Mouse (Mus musculus): ENCODE results near the gene Slc22a16. TPM values are rescaled to one million over a fixed set of nuclear protein-coding genes. Genes with fewer than 3 reads are reported as not detected.

The Slc22a16 gene
- polyA plus RNA-seq (2014; fragmentation: Nextera tagmentation; extraction: Ambion mirVana) = not detected in 2 replicates

DNA sequence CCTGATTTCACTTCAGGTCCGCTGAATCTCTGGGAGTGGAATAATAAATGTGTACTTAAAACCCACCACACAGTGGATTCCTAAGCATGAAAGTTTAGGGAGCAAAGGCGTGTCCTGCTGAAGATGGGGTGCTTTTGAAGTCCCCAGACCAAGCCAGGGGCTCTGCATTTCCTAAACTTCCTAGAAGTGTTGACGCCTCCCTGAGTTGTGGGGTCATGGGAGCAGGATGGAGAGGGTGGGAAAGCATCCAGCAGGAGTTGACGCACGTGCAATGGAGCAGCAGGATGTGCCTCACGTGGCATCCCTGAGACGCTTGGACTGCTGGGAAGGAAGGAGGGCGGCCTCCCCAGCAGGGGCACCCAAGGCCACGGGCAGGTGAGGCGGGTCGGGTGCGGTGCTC lies at the start of gene Slc22a16:
TSS of gene Slc22a16 (plus strand) at position 301 of the 400 bp plus-strand sequence.
- no peak within 1 kb of the TSS for H3K9ac ChIP-seq (replicated peaks; ENCODE audit: low read depth, low read length)
- H3K27ac ChIP-seq (ENCODE audit: low read depth, low read length) = no peak within 1 kb of the TSS
- no peaks in the 10 kb centered on the region for H3K4me1 ChIP-seq (ENCODE audit: control insufficient read depth, insufficient read depth, low read length)
- no peaks in the 10 kb centered on the region for H3K27me3 ChIP-seq (ENCODE audit: control insufficient read depth, insufficient read depth, low read length)
- no peaks in the 10 kb centered on the region for H3K36me3 ChIP-seq (ENCODE audit: control insufficient read depth, insufficient read depth, low read length)
- no peaks in the 10 kb centered on the region for H3K9me3 ChIP-seq (ENCODE audit: control insufficient read depth, low read length)
- ATAC-seq (ENCODE audit: low read depth) = no peak
- no peak within 1 kb of the TSS for H3K4me2 ChIP-seq (ENCODE audit: low read depth, low read length)
- WGBS = 92% methylated on average over 12 of the region's 12 CpGs
- no peak within 1 kb of the TSS for H3K4me3 ChIP-seq (ENCODE audit: low read depth, low read length)

- no peak overlapping the region for H3K9ac ChIP-seq (replicated peaks; ENCODE audit: low read depth, low read length)
- peak; percentile 70 for ATAC-seq (ENCODE audit: low read depth)
- 2% methylated on average over 12 of the region's 12 CpGs for WGBS
These were observed 48.6 kb upstream of the Slc22a16 start for GRCm38 (mm10) chr10:40521579-40521978.

DNA sequence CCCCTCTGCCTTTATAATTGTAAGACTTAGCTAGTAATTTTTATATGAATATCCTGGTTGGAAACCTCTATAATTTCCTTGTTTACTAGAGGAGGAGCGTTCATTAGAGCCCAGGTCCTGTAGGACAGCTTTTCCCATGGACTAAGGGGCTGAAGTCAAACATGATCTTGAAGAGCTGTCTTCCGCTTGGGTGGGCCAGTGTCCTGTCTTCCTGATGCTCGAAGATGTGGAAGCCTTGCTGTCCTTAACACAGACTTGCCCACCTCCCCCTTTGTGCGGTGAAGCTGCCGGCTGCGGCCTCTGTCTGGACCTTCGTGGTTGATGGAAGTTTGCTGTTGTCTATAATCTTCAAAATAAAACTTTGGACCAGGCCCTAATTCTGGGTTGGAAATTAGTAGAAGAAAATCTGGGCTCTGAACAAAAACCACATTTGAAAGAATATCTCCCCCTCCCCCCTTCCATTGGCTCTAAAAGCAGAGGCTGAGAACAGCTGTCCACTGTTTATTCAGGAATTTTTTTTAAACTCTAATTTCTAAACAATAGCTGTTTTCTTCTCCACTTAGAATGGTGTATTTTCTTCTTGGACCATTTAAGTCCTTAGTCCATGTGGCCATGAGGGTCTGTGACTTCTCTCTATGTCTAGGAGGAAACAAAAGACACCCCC lies 46.7 kb upstream of the Slc22a16 start:
- 75% methylated on average over 7 of the region's 7 CpGs for WGBS
- peaks cover 4% of the 10 kb centered on the region; the same call in 1 of the 2 replicates for H3K4me1 ChIP-seq (ENCODE audit: control insufficient read depth, insufficient read depth, low read length)
- no peak for ATAC-seq (ENCODE audit: low read depth)

More at GRCm38 (mm10) chr10:40521579-40521978, 48.6 kb upstream of the Slc22a16 start:
- H3K9me3 ChIP-seq (ENCODE audit: control insufficient read depth, low read length) = no peaks in the 10 kb centered on the region
- no peaks in the 10 kb centered on the region for H3K36me3 ChIP-seq (ENCODE audit: control insufficient read depth, insufficient read depth, low read length)
- no peak overlapping the region; the same call in 1 of the 2 replicates for H3K27ac ChIP-seq (ENCODE audit: low read depth, low read length)
- H3K4me3 ChIP-seq (ENCODE audit: low read depth, low read length) = no peak overlapping the region
- H3K4me2 ChIP-seq (ENCODE audit: low read depth, low read length) = peak overlapping the region; percentile 15; the same call in 1 of the 2 replicates
- H3K4me1 ChIP-seq (ENCODE audit: control insufficient read depth, insufficient read depth, low read length) = peaks cover 4% of the 10 kb centered on the region; the same call in 1 of the 2 replicates
- no peaks in the 10 kb centered on the region for H3K27me3 ChIP-seq (ENCODE audit: control insufficient read depth, insufficient read depth, low read length)

GRCm38 (mm10) chr10:40524032-40524806 lies 45.9 kb upstream of the Slc22a16 start:
- H3K4me1 ChIP-seq (ENCODE audit: control insufficient read depth, insufficient read depth, low read length) = peaks cover 4% of the 10 kb centered on the region; the same call in 1 of the 2 replicates
- H3K4me2 ChIP-seq (ENCODE audit: low read depth, low read length) = no peak overlapping the region
- no peak overlapping the region for H3K4me3 ChIP-seq (ENCODE audit: low read depth, low read length)
- no peak overlapping the region for H3K9ac ChIP-seq (replicated peaks; ENCODE audit: low read depth, low read length)
- no peaks in the 10 kb centered on the region for H3K27me3 ChIP-seq (ENCODE audit: control insufficient read depth, insufficient read depth, low read length)
- H3K27ac ChIP-seq (ENCODE audit: low read depth, low read length) = no peak overlapping the region
- H3K9me3 ChIP-seq (ENCODE audit: control insufficient read depth, low read length) = no peaks in the 10 kb centered on the region
- ATAC-seq (ENCODE audit: low read depth) = no peak
- H3K36me3 ChIP-seq (ENCODE audit: control insufficient read depth, insufficient read depth, low read length) = no peaks in the 10 kb centered on the region
- 56% methylated on average over 9 of the region's 9 CpGs for WGBS

More for the DNA sequence above, 46.7 kb upstream of the Slc22a16 start:
- no peak overlapping the region for H3K4me2 ChIP-seq (ENCODE audit: low read depth, low read length)
- H3K4me3 ChIP-seq (ENCODE audit: low read depth, low read length) = no peak overlapping the region
- H3K27ac ChIP-seq (ENCODE audit: low read depth, low read length) = no peak overlapping the region
- no peak overlapping the region for H3K9ac ChIP-seq (replicated peaks; ENCODE audit: low read depth, low read length)
- no peaks in the 10 kb centered on the region for H3K36me3 ChIP-seq (ENCODE audit: control insufficient read depth, insufficient read depth, low read length)
- no peaks in the 10 kb centered on the region for H3K9me3 ChIP-seq (ENCODE audit: control insufficient read depth, low read length)
- H3K27me3 ChIP-seq (ENCODE audit: control insufficient read depth, insufficient read depth, low read length) = no peaks in the 10 kb centered on the region

GRCm38 (mm10) chr10:40524991-40525390 lies 45.1 kb upstream of the Slc22a16 start:
- Histone ChIP-seq H3K4me1 (ENCODE audit: control insufficient read depth, insufficient read depth, low read length) (peaks cover 4% of the 10 kb centered on the region; the same call in 1 of the 2 replicates), H3K9ac (replicated peaks; ENCODE audit: low read depth, low read length) (no peak overlapping the region), H3K27ac (ENCODE audit: low read depth, low read length) (no peak overlapping the region), H3K27me3 (ENCODE audit: control insufficient read depth, insufficient read depth, low read length) (no peaks in the 10 kb centered on the region), H3K4me3 (ENCODE audit: low read depth, low read length) (no peak overlapping the region), H3K4me2 (ENCODE audit: low read depth, low read length) (no peak overlapping the region), H3K9me3 (ENCODE audit: control insufficient read depth, low read length) (no peaks in the 10 kb centered on the region), H3K36me3 (ENCODE audit: control insufficient read depth, insufficient read depth, low read length) (no peaks in the 10 kb centered on the region)
- 30% methylated on average over 10 of the region's 10 CpGs for WGBS
- no peak for ATAC-seq (ENCODE audit: low read depth)

DNA sequence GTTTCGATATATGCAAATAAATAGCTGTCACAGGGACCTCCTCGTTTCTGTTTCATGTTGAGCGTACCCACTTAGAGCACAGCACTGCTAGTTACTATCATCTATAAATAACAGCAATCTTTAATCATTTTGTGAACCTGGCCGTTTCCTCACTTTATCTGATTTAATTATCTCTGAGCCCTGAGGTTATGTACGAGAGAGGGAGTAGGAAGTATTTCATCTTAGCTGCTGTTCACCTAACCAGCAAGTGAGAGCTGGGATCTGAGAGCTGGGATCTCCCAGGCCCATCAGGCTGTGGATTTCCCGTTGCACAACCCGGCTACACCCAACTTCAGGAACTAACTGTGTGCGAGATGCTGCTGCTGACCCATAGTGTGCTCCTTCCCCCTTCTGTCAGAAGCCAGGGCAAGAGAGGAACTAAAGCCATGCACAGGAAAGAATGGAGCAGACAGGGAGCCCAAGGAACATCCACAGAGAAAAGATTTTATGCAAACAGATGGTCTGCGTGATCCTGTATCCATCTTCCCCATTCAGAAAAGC lies 44.5 kb upstream of the Slc22a16 start:
- peaks cover 4% of the 10 kb centered on the region; the same call in 1 of the 2 replicates for H3K4me1 ChIP-seq (ENCODE audit: control insufficient read depth, insufficient read depth, low read length)
- 68% methylated on average over 9 of the region's 9 CpGs for WGBS
- H3K4me3 ChIP-seq (ENCODE audit: low read depth, low read length) = no peak overlapping the region
- H3K9me3 ChIP-seq (ENCODE audit: control insufficient read depth, low read length) = no peaks in the 10 kb centered on the region
- H3K4me2 ChIP-seq (ENCODE audit: low read depth, low read length) = no peak overlapping the region
- H3K36me3 ChIP-seq (ENCODE audit: control insufficient read depth, insufficient read depth, low read length) = no peaks in the 10 kb centered on the region
- ATAC-seq (ENCODE audit: low read depth) = no peak
- no peak overlapping the region for H3K27ac ChIP-seq (ENCODE audit: low read depth, low read length)
- no peaks in the 10 kb centered on the region for H3K27me3 ChIP-seq (ENCODE audit: control insufficient read depth, insufficient read depth, low read length)
- H3K9ac ChIP-seq (replicated peaks; ENCODE audit: low read depth, low read length) = 0 out of 2 replicates have a peak overlapping the region, but pooled peaks have one; percentile 21

DNA sequence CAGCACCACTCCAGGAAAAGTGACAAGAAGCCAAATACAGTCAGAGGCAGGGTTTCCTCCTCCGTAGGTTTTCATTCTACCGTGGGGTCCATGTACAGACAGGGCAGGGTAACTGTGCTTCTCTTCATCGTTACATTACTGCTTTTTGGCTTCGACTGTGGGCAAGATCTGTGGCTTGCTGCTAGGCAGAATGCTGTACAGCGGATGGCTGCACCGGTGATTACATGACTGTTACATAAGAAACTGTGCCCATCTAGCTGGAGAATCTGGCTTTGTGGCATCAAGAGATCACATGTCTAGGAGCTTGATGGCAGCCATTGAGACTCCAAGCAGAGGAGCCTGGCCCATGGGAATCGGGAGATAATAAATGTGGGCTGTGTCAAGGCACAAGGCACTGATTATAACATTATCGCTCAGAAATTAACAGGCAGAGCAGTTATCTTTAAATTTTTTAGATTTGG lies 43.8 kb upstream of the Slc22a16 start:
- H3K36me3 ChIP-seq (ENCODE audit: control insufficient read depth, insufficient read depth, low read length) = no peaks in the 10 kb centered on the region
- H3K4me3 ChIP-seq (ENCODE audit: low read depth, low read length) = no peak overlapping the region
- WGBS = 87% methylated on average over 8 of the region's 8 CpGs
- H3K9me3 ChIP-seq (ENCODE audit: control insufficient read depth, low read length) = no peaks in the 10 kb centered on the region
- no peak overlapping the region for H3K4me2 ChIP-seq (ENCODE audit: low read depth, low read length)
- no peak overlapping the region for H3K27ac ChIP-seq (ENCODE audit: low read depth, low read length)
- peaks cover 4% of the 10 kb centered on the region; the same call in 1 of the 2 replicates for H3K4me1 ChIP-seq (ENCODE audit: control insufficient read depth, insufficient read depth, low read length)
- H3K27me3 ChIP-seq (ENCODE audit: control insufficient read depth, insufficient read depth, low read length) = no peaks in the 10 kb centered on the region
- H3K9ac ChIP-seq (replicated peaks; ENCODE audit: low read depth, low read length) = 0 out of 2 replicates have a peak overlapping the region, but pooled peaks have one; percentile 21
- ATAC-seq (ENCODE audit: low read depth) = no peak

GRCm38 (mm10) chr10:40526986-40527385 lies 43.1 kb upstream of the Slc22a16 start:
- H3K4me2 ChIP-seq (ENCODE audit: low read depth, low read length) = no peak overlapping the region
- no peaks in the 10 kb centered on the region for H3K9me3 ChIP-seq (ENCODE audit: control insufficient read depth, low read length)
- no peaks in the 10 kb centered on the region for H3K27me3 ChIP-seq (ENCODE audit: control insufficient read depth, insufficient read depth, low read length)
- WGBS = 91% methylated on average over 3 of the region's 3 CpGs
- no peak overlapping the region for H3K27ac ChIP-seq (ENCODE audit: low read depth, low read length)
- H3K4me1 ChIP-seq (ENCODE audit: control insufficient read depth, insufficient read depth, low read length) = peaks cover 2% of the 10 kb centered on the region; the same call in 1 of the 2 replicates
- ATAC-seq (ENCODE audit: low read depth) = no peak
- H3K36me3 ChIP-seq (ENCODE audit: control insufficient read depth, insufficient read depth, low read length) = no peaks in the 10 kb centered on the region
- H3K9ac ChIP-seq (replicated peaks; ENCODE audit: low read depth, low read length) = no peak overlapping the region
- no peak overlapping the region for H3K4me3 ChIP-seq (ENCODE audit: low read depth, low read length)

All from neural tube, embryonic 14.5 days (tissue).